Mouse (Mus musculus) cerebellum, adult 9-11 months (tissue): ENCODE measurements around the gene Esp3.
"Not testable (repeated sequence)": the region's sequence is repeated elsewhere in the genome, so short reads cannot be mapped to it uniquely, and the experiment has no call there.

Experiments used
- DNase-seq: peaks from one replicate; pipeline ENCODE4 v3.0.0; 2022

Gene Esp3

GRCm38 (mm10) chr17:40631775-40632174, at the start of gene Esp3:
Gene Esp3 (plus strand): TSS chr17:40632075.
- DNase-seq, result not testable (repeated sequence)

GRCm38 (mm10) chr17:40583906-40584305, 48.0 kb upstream of the Esp3 start:
- not testable (repeated sequence) for DNase-seq

GRCm38 (mm10) chr17:40591297-40591696, 40.6 kb upstream of the Esp3 start:
- no peak for DNase-seq

GRCm38 (mm10) chr17:40598294-40598693, 33.6 kb upstream of the Esp3 start, which contains the start of gene Esp4:
Gene Esp4 (plus strand): TSS chr17:40598594.
- DNase-seq, result no peak

GRCm38 (mm10) chr17:40662118-40662679, 30.3 kb downstream of the Esp3 start:
- not testable (repeated sequence) for DNase-seq

GRCm38 (mm10) chr17:40663161-40663811, 31.4 kb downstream of the Esp3 start:
- DNase-seq, result not testable (repeated sequence)
